Mouse (Mus musculus) intestine, postnatal 0 days (tissue): ENCODE measurements around the gene Prtn3. TPM values are rescaled to one million over a fixed set of nuclear protein-coding genes. Genes with fewer than 3 reads are reported as not detected.

ENCODE experiments used
- ATAC-seq: fragments of 200-750 bp; cut with Nextera tagmentation; 2 replicates; pipeline ENCODE4 v1.8.0; 2017; ENCODE audit warnings: mild to moderate bottlenecking, moderate TSS enrichment, moderate library complexity
- H3K27ac ChIP-seq: fragments of 300-500 bp; sonication (generic); 2 replicates; pipeline ENCODE4 v1.5.1; 2014; ENCODE audit warnings: mild to moderate bottlenecking, low read depth, low read length, moderate library complexity
- H3K27me3 ChIP-seq: fragments of 300-500 bp; sonication (generic); replicated peaks from 2 replicates; pipeline ENCODE4 v1.6.1; 2014; ENCODE audit warnings: low read length, mixed read lengths; ENCODE audit not compliant: control insufficient read depth, insufficient read depth
- H3K36me3 ChIP-seq: fragments of 300-500 bp; sonication (generic); 2 replicates; pipeline ENCODE4 v1.6.1; 2014; ENCODE audit warnings: mild to moderate bottlenecking, moderate library complexity; ENCODE audit not compliant: control insufficient read depth, insufficient read depth
- H3K4me1 ChIP-seq: fragments of 300-500 bp; sonication (generic); replicated peaks from 2 replicates; pipeline ENCODE4 v1.6.1; 2014; ENCODE audit warnings: antibody characterized with exemption, low read length, mixed read lengths; ENCODE audit not compliant: control insufficient read depth, insufficient read depth
- H3K4me2 ChIP-seq: fragments of 300-500 bp; sonication (generic); replicated peaks from 2 replicates; pipeline ENCODE4 v1.6.1; 2014; ENCODE audit warnings: low read depth, mild to moderate bottlenecking, moderate library complexity
- H3K4me3 ChIP-seq: fragments of 300-500 bp; sonication (generic); 2 replicates; pipeline ENCODE4 v1.5.1; 2014; ENCODE audit warnings: low read depth, low read length
- H3K9ac ChIP-seq: fragments of 300-500 bp; sonication (generic); 2 replicates; pipeline ENCODE4 v1.6.1; 2014; ENCODE audit warnings: mild to moderate bottlenecking, low read depth, low read length
- H3K9me3 ChIP-seq: fragments of 300-500 bp; sonication (generic); 2 replicates; pipeline ENCODE4 v1.6.1; 2016; ENCODE audit warnings: mixed run types; ENCODE audit not compliant: control insufficient read depth
- CTCF ChIP-seq: sonication (generic); IDR thresholded peaks from 2 replicates; pipeline ENCODE4 v1.5.1; 2016; ENCODE audit warnings: low read depth, mild to moderate bottlenecking, control low read depth, antibody characterized with exemption, moderate library complexity
- WGBS: fragments of 180-500 bp; shearing (Covaris S2); extraction: QIAGEN DNeasy Blood & Tissue Kit; methylation state at CpG from one replicate; pipeline ENCODE4 v1.1.7; 2014; 5-methylcytosine and 5-hydroxymethylcytosine counted together
- polyA plus RNA-seq: library from polyadenylated mRNA; unstranded; fragments of >200 nt; fragmentation: Nextera tagmentation; extraction: Ambion mirVana; gene quantifications from 2 replicates; pipeline ENCODE4 v1.2.1, GENCODE M21; 2015

Gene Prtn3
- polyA plus RNA-seq, 1 experiment from 2014 or later, result 1.1 TPM

GRCm38 (mm10) chr10:79865801-79866295 is 8.4 kb upstream of the Prtn3 start:
- no peaks in the 10 kb centered on the region for H3K9me3 ChIP-seq
- TF ChIP-seq CTCF, result peak; percentile 79
- WGBS, result 51% methylated on average over 19 of the region's 19 CpGs
- H3K9ac ChIP-seq, result no peak overlapping the region
- peaks cover 36% of the 10 kb centered on the region for H3K36me3 ChIP-seq
- no peak overlapping the region for H3K4me2 ChIP-seq
- no peaks in the 10 kb centered on the region for H3K4me1 ChIP-seq
- no peak overlapping the region for H3K4me3 ChIP-seq
- peak; percentile 39 for ATAC-seq
- H3K27ac ChIP-seq, result peak overlapping the region; percentile 1; the same call in 1 of the 2 replicates
- no peaks in the 10 kb centered on the region for H3K27me3 ChIP-seq

DNA sequence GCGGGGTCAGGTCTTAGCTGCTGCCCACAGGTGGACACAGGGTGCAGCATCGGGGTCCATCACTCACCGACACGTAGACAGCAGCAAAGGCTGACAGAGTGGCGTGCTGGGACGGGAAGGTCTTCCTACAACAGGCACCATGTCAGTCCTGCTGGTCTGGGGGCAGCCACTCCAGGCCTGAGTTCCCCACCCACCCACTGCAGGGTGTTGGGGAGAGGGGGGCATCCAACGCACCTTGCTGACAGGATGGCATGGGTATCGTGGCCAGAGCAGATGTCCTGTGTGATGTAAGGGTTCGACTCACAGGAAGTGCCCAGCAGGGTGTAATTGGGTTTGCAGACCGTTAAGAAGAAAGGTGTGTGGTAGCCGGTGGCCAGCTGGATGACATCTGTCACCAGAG is 7.7 kb upstream of the Prtn3 start:
- H3K4me2 ChIP-seq, result no peak overlapping the region
- no peaks in the 10 kb centered on the region for H3K4me1 ChIP-seq
- ATAC-seq, result no peak
- H3K36me3 ChIP-seq, result peaks cover 28% of the 10 kb centered on the region
- WGBS, result 81% methylated on average over 11 of the region's 11 CpGs
- H3K4me3 ChIP-seq, result no peak overlapping the region
- H3K9me3 ChIP-seq, result no peaks in the 10 kb centered on the region
- H3K27me3 ChIP-seq, result no peaks in the 10 kb centered on the region
- no peak for TF ChIP-seq CTCF
- no peak overlapping the region for H3K9ac ChIP-seq
- H3K27ac ChIP-seq, result no peak overlapping the region; the same call in 1 of the 2 replicates

DNA sequence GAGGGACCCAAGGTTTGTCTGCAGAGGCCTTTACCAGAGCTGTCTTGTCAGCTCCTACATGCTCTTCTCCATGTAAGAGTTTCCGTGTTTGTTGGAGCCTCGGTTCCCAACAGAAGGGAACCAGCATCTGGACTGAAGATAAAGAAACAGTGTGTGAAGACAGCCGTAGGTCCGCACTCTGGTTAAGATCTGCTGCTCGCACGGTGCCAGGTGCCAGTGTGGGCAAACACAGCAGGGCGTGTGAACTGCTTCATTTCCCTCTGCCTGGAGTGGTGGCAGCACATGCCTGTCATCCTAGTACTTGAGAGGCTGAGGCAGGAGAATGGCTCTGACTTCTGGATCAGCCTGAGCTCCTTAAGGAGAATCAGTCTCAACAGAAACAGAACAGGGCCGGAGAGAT is 2.4 kb upstream of the Prtn3 start:
- Histone ChIP-seq H3K9me3 (no peaks in the 10 kb centered on the region), H3K36me3 (no peaks in the 10 kb centered on the region), H3K27ac (0 out of 2 replicates have a peak overlapping the region, but pooled peaks have one; percentile 4), H3K27me3 (0 out of 2 replicates have a peak, but pooled peaks cover 5% of the 10 kb centered on the region), H3K4me1 (no peaks in the 10 kb centered on the region), H3K9ac (no peak overlapping the region), H3K4me3 (no peak overlapping the region), H3K4me2 (no peak overlapping the region)
- 86% methylated on average over 8 of the region's 8 CpGs for WGBS
- TF ChIP-seq CTCF, result no peak
- no peak for ATAC-seq

DNA sequence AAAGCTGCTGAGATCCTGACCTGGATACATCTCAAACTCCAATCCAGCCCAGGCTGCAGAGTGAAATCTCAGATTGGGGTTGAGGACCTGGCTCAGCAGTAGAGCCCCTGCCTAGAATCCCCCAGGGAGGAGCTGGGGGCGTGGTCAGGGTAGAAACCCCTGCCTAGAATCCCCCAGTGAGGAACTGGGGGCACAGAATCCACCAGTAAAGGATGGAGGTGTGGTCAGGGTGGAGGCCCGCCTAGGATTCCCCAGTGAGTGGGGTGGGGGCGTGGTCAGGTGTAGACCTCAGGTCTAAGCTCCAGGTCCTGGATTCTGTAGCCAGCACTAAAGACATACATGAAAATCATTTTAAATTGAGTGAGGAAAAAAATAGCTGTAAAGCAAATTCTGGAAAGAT is 1.4 kb upstream of the Prtn3 start:
- H3K36me3 ChIP-seq, result no peaks in the 10 kb centered on the region
- no peak for ATAC-seq
- H3K27ac ChIP-seq, result no peak overlapping the region
- no peak overlapping the region for H3K9ac ChIP-seq
- WGBS, result 52% methylated on average over 3 of the region's 3 CpGs
- 0 out of 2 replicates have a peak, but pooled peaks cover 5% of the 10 kb centered on the region for H3K27me3 ChIP-seq
- no peak overlapping the region for H3K4me2 ChIP-seq
- H3K9me3 ChIP-seq, result no peaks in the 10 kb centered on the region
- no peaks in the 10 kb centered on the region for H3K4me1 ChIP-seq
- H3K4me3 ChIP-seq, result no peak overlapping the region
- TF ChIP-seq CTCF, result no peak

DNA sequence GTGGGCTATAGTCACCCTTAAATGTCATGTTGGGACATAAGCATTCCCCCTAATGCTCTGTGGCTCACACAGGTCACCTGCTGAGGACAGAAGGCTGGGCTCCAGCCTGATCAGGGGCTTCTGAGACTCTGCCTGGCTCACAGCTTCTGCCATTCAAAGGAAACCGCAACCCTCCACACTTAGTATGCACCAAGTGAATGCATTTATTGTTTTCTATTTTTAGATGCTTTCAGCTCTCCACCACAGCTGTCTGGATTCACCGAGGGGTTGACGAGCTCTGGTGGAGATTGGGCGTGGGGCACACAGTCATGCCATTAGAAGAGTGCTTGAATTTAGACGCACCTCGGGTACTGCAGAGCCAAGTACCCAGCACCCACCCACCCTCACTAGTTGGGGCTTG is 963 bp upstream of the Prtn3 start:
- Histone ChIP-seq H3K4me3 (peak overlapping the region; percentile 59; the same call in 1 of the 2 replicates), H3K27ac (no peak overlapping the region)
- ATAC-seq, result no peak

DNA sequence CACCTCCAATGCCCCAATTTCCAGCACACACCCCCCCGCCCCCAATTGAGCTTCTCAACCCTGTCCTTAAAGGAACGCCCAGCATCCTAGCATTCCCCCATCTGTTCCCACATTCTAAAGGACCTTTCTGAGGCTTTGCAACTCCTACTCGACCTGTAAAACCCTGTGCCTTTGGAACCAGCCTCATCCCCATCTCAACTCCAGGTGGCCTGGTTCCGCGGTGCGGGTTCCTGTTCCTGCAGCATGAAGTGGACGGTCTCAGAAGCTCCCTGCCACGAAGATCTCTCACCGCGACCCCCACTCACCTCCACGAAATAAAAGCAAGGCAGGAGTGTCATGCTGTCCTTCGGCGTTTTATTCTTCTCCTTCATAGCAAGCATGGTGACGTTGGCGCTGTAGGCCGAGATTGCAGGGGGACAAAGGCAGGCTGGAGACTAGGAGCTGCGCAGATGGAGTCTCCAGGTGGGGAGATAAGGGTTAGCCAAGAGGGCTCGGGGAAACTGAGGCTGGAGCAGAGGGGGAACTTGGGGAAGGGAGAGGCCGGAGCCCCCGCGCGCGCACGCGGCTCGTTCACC is 474 bp upstream of the Prtn3 start:
- peak overlapping the region; percentile 59 for H3K4me3 ChIP-seq
- no peaks in the 10 kb centered on the region for H3K4me1 ChIP-seq
- H3K9ac ChIP-seq, result peak overlapping the region; percentile 58
- WGBS, result 2% methylated on average over 26 of the region's 26 CpGs
- peak overlapping the region; percentile 94 for H3K4me2 ChIP-seq
- no peak overlapping the region for H3K27ac ChIP-seq
- no peaks in the 10 kb centered on the region for H3K9me3 ChIP-seq
- ATAC-seq, result no peak
- no peak for TF ChIP-seq CTCF
- H3K27me3 ChIP-seq, result 0 out of 2 replicates have a peak, but pooled peaks cover 5% of the 10 kb centered on the region
- H3K36me3 ChIP-seq, result no peaks in the 10 kb centered on the region

More for the DNA sequence above, 963 bp upstream of the Prtn3 start:
- no peak for TF ChIP-seq CTCF
- Histone ChIP-seq H3K36me3 (no peaks in the 10 kb centered on the region), H3K4me2 (peak overlapping the region; percentile 94), H3K9ac (no peak overlapping the region), H3K4me1 (no peaks in the 10 kb centered on the region), H3K9me3 (no peaks in the 10 kb centered on the region), H3K27me3 (0 out of 2 replicates have a peak, but pooled peaks cover 5% of the 10 kb centered on the region)
- whole genome bisulfite sequencing, result 21% methylated on average over 6 of the region's 6 CpGs
